Mouse (Mus musculus) heart, adult 11 months (tissue): ENCODE measurements around the gene Dip2b.
A peak's percentile ranks its signal among the peaks of the same experiment; 100 is the strongest.

Source experiments
- DNase-seq: peaks from one replicate; pipeline ENCODE4 v3.0.0; 2022

The Dip2b gene

GRCm38 (mm10) chr15:100140428-100140827 is 102.0 kb downstream of the Dip2b start:
- no peak for DNase-seq

- peak; percentile 74 for DNase-seq
These were observed 104.8 kb downstream of the Dip2b start for GRCm38 (mm10) chr15:100143091-100143801.

GRCm38 (mm10) chr15:100144854-100145824 is 106.7 kb downstream of the Dip2b start:
- no peak for DNase-seq

GRCm38 (mm10) chr15:100145917-100146316 is 107.5 kb downstream of the Dip2b start:
- no peak for DNase-seq

- no peak for DNase-seq
These were observed 112.1 kb downstream of the Dip2b start for GRCm38 (mm10) chr15:100150593-100150992.

- no peak for DNase-seq
These were observed 113.9 kb downstream of the Dip2b start for GRCm38 (mm10) chr15:100152321-100152720.

GRCm38 (mm10) chr15:100153024-100153423 is 114.6 kb downstream of the Dip2b start:
- no peak for DNase-seq

GRCm38 (mm10) chr15:100156095-100156707 is 117.7 kb downstream of the Dip2b start:
- no peak for DNase-seq

- DNase-seq, result no peak
These were observed 118.5 kb downstream of the Dip2b start for GRCm38 (mm10) chr15:100156781-100157470.

GRCm38 (mm10) chr15:100158985-100159384 is 120.5 kb downstream of the Dip2b start:
- no peak for DNase-seq

- DNase-seq, result no peak
These were observed 123.3 kb downstream of the Dip2b start for GRCm38 (mm10) chr15:100161747-100162280.

- no peak for DNase-seq
These were observed 125.1 kb downstream of the Dip2b start for GRCm38 (mm10) chr15:100163381-100164051.

GRCm38 (mm10) chr15:100166464-100166863 is 128.0 kb downstream of the Dip2b start:
- DNase-seq, result no peak

- peak; percentile 94 for DNase-seq
These were observed 129.3 kb downstream of the Dip2b start for GRCm38 (mm10) chr15:100167791-100168190.

- no peak for DNase-seq
These were observed 129.7 kb downstream of the Dip2b start for GRCm38 (mm10) chr15:100168191-100168606.

GRCm38 (mm10) chr15:100175176-100175575 is 136.7 kb downstream of the Dip2b start:
- no peak for DNase-seq

- DNase-seq, result no peak
These were observed 138.7 kb downstream of the Dip2b start for GRCm38 (mm10) chr15:100177167-100177566.

GRCm38 (mm10) chr15:100177575-100177974 is 139.1 kb downstream of the Dip2b start:
- no peak for DNase-seq

- DNase-seq, result no peak
These were observed 140.0 kb downstream of the Dip2b start for GRCm38 (mm10) chr15:100178487-100178886.

- no peak for DNase-seq
These were observed 141.2 kb downstream of the Dip2b start for GRCm38 (mm10) chr15:100179685-100180084.

- DNase-seq, result no peak
These were observed 141.8 kb downstream of the Dip2b start for GRCm38 (mm10) chr15:100180221-100180620.

GRCm38 (mm10) chr15:100181841-100182240 is 143.4 kb downstream of the Dip2b start:
- no peak for DNase-seq
